Mouse (Mus musculus) stomach, embryonic 15.5 days (tissue): ENCODE data around the gene B4galt3. TPM values are rescaled to one million over a fixed set of nuclear protein-coding genes. Genes with fewer than 3 reads are reported as not detected.

Experiments
- ATAC-seq: fragments of 200-750 bp; cut with Nextera tagmentation; 2 replicates; pipeline ENCODE4 v1.8.0; 2017; ENCODE audit warnings: low read depth, moderate number of reproducible peaks, moderate TSS enrichment; ENCODE audit not compliant: insufficient read depth, low FRiP score
- H3K27ac ChIP-seq: fragments of 300-500 bp; sonication (generic); 2 replicates; pipeline ENCODE4 v1.5.1; 2015; ENCODE audit warnings: mild to moderate bottlenecking, inconsistent platforms
- H3K27me3 ChIP-seq: fragments of 300-500 bp; sonication (generic); replicated peaks from 2 replicates; pipeline ENCODE4 v1.6.1; 2015; ENCODE audit warnings: inconsistent platforms
- H3K36me3 ChIP-seq: fragments of 300-500 bp; sonication (generic); 2 replicates; pipeline ENCODE4 v1.6.1; 2015; ENCODE audit warnings: inconsistent platforms
- H3K4me1 ChIP-seq: fragments of 300-500 bp; sonication (generic); 2 replicates; pipeline ENCODE4 v1.6.1; 2015; ENCODE audit warnings: inconsistent platforms
- H3K4me2 ChIP-seq: fragments of 300-500 bp; sonication (generic); 2 replicates; pipeline ENCODE4 v1.6.1; 2015; ENCODE audit warnings: mild to moderate bottlenecking, inconsistent platforms
- H3K4me3 ChIP-seq: fragments of 300-500 bp; sonication (generic); replicated peaks from 2 replicates; pipeline ENCODE4 v1.5.1; 2015; ENCODE audit warnings: inconsistent platforms
- H3K9ac ChIP-seq: fragments of 300-500 bp; sonication (generic); 2 replicates; pipeline ENCODE4 v1.6.1; 2015; ENCODE audit warnings: inconsistent platforms
- H3K9me3 ChIP-seq: fragments of 300-500 bp; sonication (generic); 2 replicates; pipeline ENCODE4 v1.6.1; 2016; ENCODE audit warnings: inconsistent platforms
- WGBS: fragments of 180-500 bp; shearing (Covaris S2); methylation state at CpG from one replicate; pipeline ENCODE4 v1.1.7; 2015; 5-methylcytosine and 5-hydroxymethylcytosine counted together
- polyA plus RNA-seq: library from polyadenylated mRNA; unstranded; fragments of >200 nt; fragmentation: Nextera tagmentation; extraction: Ambion mirVana; gene quantifications from 2 replicates; pipeline ENCODE4 v1.2.1, GENCODE M21; 2015

Gene B4galt3
- polyA plus RNA-seq: 66.4 and 67.4 TPM in 2 replicates

GRCm38 (mm10) chr1:171269848-171270572 lies at the start of gene B4galt3:
Gene B4galt3, plus strand, starts transcription at chr1:171270328.
- no peaks in the 10 kb centered on the region for H3K27me3 ChIP-seq
- peak within 1 kb of the TSS; percentile 90 for H3K4me2 ChIP-seq
- peak within 1 kb of the TSS; percentile 71 for H3K4me3 ChIP-seq
- no peaks in the 10 kb centered on the region for H3K9me3 ChIP-seq
- 3% methylated on average over 36 of the region's 36 CpGs for WGBS
- H3K27ac ChIP-seq: peak within 1 kb of the TSS; percentile 75
- ATAC-seq: peak; percentile 94
- H3K36me3 ChIP-seq: peaks cover 25% of the 10 kb centered on the region
- H3K9ac ChIP-seq: peak within 1 kb of the TSS; percentile 62
- H3K4me1 ChIP-seq: peaks cover 12% of the 10 kb centered on the region; the same call in 1 of the 2 replicates

- H3K4me2 ChIP-seq: peak overlapping the region; percentile 84
- no peak overlapping the region for H3K27ac ChIP-seq
- peak; percentile 6; the same call in 1 of the 2 replicates for ATAC-seq
- H3K4me1 ChIP-seq: peaks cover 10% of the 10 kb centered on the region
- H3K9me3 ChIP-seq: no peaks in the 10 kb centered on the region
- no peak overlapping the region for H3K9ac ChIP-seq
- H3K4me3 ChIP-seq: peak overlapping the region; percentile 59; the same call in 1 of the 2 replicates
- H3K27me3 ChIP-seq: no peaks in the 10 kb centered on the region
- 7% methylated on average over 10 of the region's 10 CpGs for WGBS
- H3K36me3 ChIP-seq: peaks cover 6% of the 10 kb centered on the region; the same call in 1 of the 2 replicates
Observed at GRCm38 (mm10) chr1:171220871-171221270, 49.3 kb upstream of the B4galt3 start.

GRCm38 (mm10) chr1:171221281-171222193 lies 48.6 kb upstream of the B4galt3 start:
- Histone ChIP-seq H3K4me1 (peaks cover 10% of the 10 kb centered on the region), H3K9me3 (no peaks in the 10 kb centered on the region), H3K9ac (peak overlapping the region; percentile 20; the same call in 1 of the 2 replicates), H3K4me2 (peak overlapping the region; percentile 84), H3K27me3 (no peaks in the 10 kb centered on the region), H3K4me3 (peak overlapping the region; percentile 59), H3K36me3 (peaks cover 6% of the 10 kb centered on the region; the same call in 1 of the 2 replicates), H3K27ac (peak overlapping the region; percentile 3; the same call in 1 of the 2 replicates)
- 4% methylated on average over 22 of the region's 22 CpGs for WGBS
- ATAC-seq: no peak

GRCm38 (mm10) chr1:171222238-171223155 lies 47.6 kb upstream of the B4galt3 start, which contains the start of gene Tomm40l:
Gene Tomm40l, minus strand, starts transcription at chr1:171222514.
- peak within 1 kb of the TSS; percentile 84 for H3K4me2 ChIP-seq
- peaks cover 6% of the 10 kb centered on the region; the same call in 1 of the 2 replicates for H3K36me3 ChIP-seq
- 4% methylated on average over 28 of the region's 28 CpGs for WGBS
- H3K27me3 ChIP-seq: no peaks in the 10 kb centered on the region
- peak; percentile 98 for ATAC-seq
- peak within 1 kb of the TSS; percentile 46; the same call in 1 of the 2 replicates for H3K9ac ChIP-seq
- H3K9me3 ChIP-seq: no peaks in the 10 kb centered on the region
- H3K27ac ChIP-seq: peak within 1 kb of the TSS; percentile 92
- H3K4me1 ChIP-seq: peaks cover 10% of the 10 kb centered on the region
- peak within 1 kb of the TSS; percentile 59 for H3K4me3 ChIP-seq

DNA sequence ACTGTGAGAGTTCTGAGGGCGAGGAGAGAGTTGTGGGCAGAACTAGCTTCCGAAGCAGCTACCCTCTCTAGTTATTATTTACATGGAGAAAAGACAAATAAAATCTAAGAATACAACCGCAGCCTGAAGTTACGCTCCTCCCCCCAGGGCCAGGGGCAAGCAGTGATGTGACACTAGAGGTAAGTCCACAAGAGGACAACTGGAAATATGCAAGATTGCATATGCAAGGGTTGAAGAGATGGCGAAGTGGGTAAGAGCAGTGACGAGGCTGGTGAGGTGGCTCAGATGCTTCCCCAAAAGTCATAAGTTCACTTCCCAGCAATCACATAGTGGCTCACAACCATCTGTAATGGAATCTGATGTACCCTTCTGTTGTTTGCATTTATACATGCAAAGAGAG lies 47.0 kb upstream of the B4galt3 start:
- no peaks in the 10 kb centered on the region for H3K9me3 ChIP-seq
- 76% methylated on average over 6 of the region's 6 CpGs for WGBS
- H3K4me3 ChIP-seq: peak overlapping the region; percentile 59
- H3K27me3 ChIP-seq: no peaks in the 10 kb centered on the region
- ATAC-seq: no peak
- H3K27ac ChIP-seq: peak overlapping the region; percentile 92
- peak overlapping the region; percentile 49 for H3K4me2 ChIP-seq
- H3K9ac ChIP-seq: no peak overlapping the region
- peaks cover 10% of the 10 kb centered on the region for H3K4me1 ChIP-seq
- H3K36me3 ChIP-seq: peaks cover 6% of the 10 kb centered on the region; the same call in 1 of the 2 replicates

- Histone ChIP-seq H3K4me1 (peaks cover 10% of the 10 kb centered on the region), H3K27ac (no peak overlapping the region), H3K9ac (no peak overlapping the region), H3K4me3 (no peak overlapping the region), H3K4me2 (no peak overlapping the region), H3K36me3 (peaks cover 6% of the 10 kb centered on the region; the same call in 1 of the 2 replicates), H3K9me3 (no peaks in the 10 kb centered on the region), H3K27me3 (no peaks in the 10 kb centered on the region)
- 65% methylated on average over 2 of the region's 2 CpGs for WGBS
- no peak for ATAC-seq
Observed at GRCm38 (mm10) chr1:171223796-171224195, 46.3 kb upstream of the B4galt3 start.

GRCm38 (mm10) chr1:171224857-171225256 lies 45.3 kb upstream of the B4galt3 start, which contains the start of gene Apoa2:
Gene Apoa2, plus strand, starts transcription at chr1:171225054.
- no peaks in the 10 kb centered on the region for H3K27me3 ChIP-seq
- no peak within 1 kb of the TSS for H3K27ac ChIP-seq
- WGBS: 70% methylated on average over 5 of the region's 5 CpGs
- no peaks in the 10 kb centered on the region for H3K9me3 ChIP-seq
- H3K36me3 ChIP-seq: no peaks in the 10 kb centered on the region
- H3K4me2 ChIP-seq: no peak within 1 kb of the TSS
- H3K4me1 ChIP-seq: peaks cover 10% of the 10 kb centered on the region
- no peak for ATAC-seq
- no peak within 1 kb of the TSS for H3K9ac ChIP-seq
- no peak within 1 kb of the TSS for H3K4me3 ChIP-seq

GRCm38 (mm10) chr1:171226780-171227179 lies 43.3 kb upstream of the B4galt3 start:
- H3K4me2 ChIP-seq: no peak overlapping the region
- WGBS: 53% methylated on average over 4 of the region's 4 CpGs
- no peak for ATAC-seq

GRCm38 (mm10) chr1:171227879-171228278 lies 42.2 kb upstream of the B4galt3 start:
- no peaks in the 10 kb centered on the region for H3K36me3 ChIP-seq
- no peak overlapping the region for H3K27ac ChIP-seq
- H3K4me1 ChIP-seq: no peaks in the 10 kb centered on the region
- H3K4me3 ChIP-seq: no peak overlapping the region
- H3K4me2 ChIP-seq: no peak overlapping the region
- H3K27me3 ChIP-seq: no peaks in the 10 kb centered on the region
- ATAC-seq: no peak
- no peaks in the 10 kb centered on the region for H3K9me3 ChIP-seq
- 84% methylated on average over 1 of the region's 1 CpGs for WGBS
- no peak overlapping the region for H3K9ac ChIP-seq

More at GRCm38 (mm10) chr1:171226780-171227179, 43.3 kb upstream of the B4galt3 start:
- no peak overlapping the region for H3K27ac ChIP-seq
- no peak overlapping the region for H3K9ac ChIP-seq
- no peaks in the 10 kb centered on the region for H3K9me3 ChIP-seq
- H3K4me3 ChIP-seq: no peak overlapping the region
- no peaks in the 10 kb centered on the region for H3K27me3 ChIP-seq
- no peaks in the 10 kb centered on the region for H3K36me3 ChIP-seq
- peaks cover under 1% of the 10 kb centered on the region for H3K4me1 ChIP-seq

- Histone ChIP-seq H3K4me3 (no peak overlapping the region), H3K36me3 (peaks cover 9% of the 10 kb centered on the region), H3K4me1 (no peaks in the 10 kb centered on the region), H3K9ac (no peak overlapping the region), H3K27ac (no peak overlapping the region), H3K27me3 (no peaks in the 10 kb centered on the region), H3K4me2 (no peak overlapping the region), H3K9me3 (no peaks in the 10 kb centered on the region)
- ATAC-seq: no peak
- 61% methylated on average over 6 of the region's 6 CpGs for WGBS
Observed at GRCm38 (mm10) chr1:171229750-171230149, 40.4 kb upstream of the B4galt3 start.

GRCm38 (mm10) chr1:171230215-171230614 lies 39.9 kb upstream of the B4galt3 start:
- H3K9ac ChIP-seq: no peak overlapping the region
- H3K4me3 ChIP-seq: no peak overlapping the region
- H3K9me3 ChIP-seq: no peaks in the 10 kb centered on the region
- 67% methylated on average over 3 of the region's 3 CpGs for WGBS
- no peak overlapping the region for H3K4me2 ChIP-seq
- H3K27ac ChIP-seq: no peak overlapping the region
- H3K4me1 ChIP-seq: no peaks in the 10 kb centered on the region
- H3K36me3 ChIP-seq: peaks cover 14% of the 10 kb centered on the region
- ATAC-seq: no peak
- H3K27me3 ChIP-seq: no peaks in the 10 kb centered on the region
